Mouse (Mus musculus) embryonic fibroblast, embryonic 13.5 days (primary cell): ENCODE measurements around the gene Strip1.

Experiments used
- CTCF ChIP-seq: IDR thresholded peaks from 2 replicates; pipeline ENCODE4 v1.5.1; 2011; ENCODE audit warnings: mild to moderate bottlenecking, control low read depth, low read length, moderate library complexity, borderline replicate concordance; ENCODE audit not compliant: insufficient read depth
- POLR2A ChIP-seq: IDR thresholded peaks from 2 replicates; pipeline ENCODE4 v1.6.1; 2011; ENCODE audit warnings: low read depth, mild to moderate bottlenecking, control low read depth, low read length, moderate library complexity

GRCm38 (mm10) chr3:107593632-107594031 lies 37.9 kb downstream of the Strip1 start:
- no peak for TF ChIP-seq POLR2A
- TF ChIP-seq CTCF, result no peak
